Mouse (Mus musculus): ENCODE results near the gene Wdr38.
A peak's percentile ranks its signal among the peaks of the same experiment; 100 is the strongest.
"Not testable (repeated sequence)": the region's sequence is repeated elsewhere in the genome, so short reads cannot be mapped to it uniquely, and the experiment has no call there.

Wdr38 gene

GRCm38 (mm10) chr2:38999381-38999780, 2.1 kb downstream of the Wdr38 start:
- DNase-seq: no peak

- DNase-seq: no peak
These were observed 2.8 kb downstream of the Wdr38 start for GRCm38 (mm10) chr2:38999910-39000586.

- DNase-seq: no peak
These were observed 3.3 kb downstream of the Wdr38 start for GRCm38 (mm10) chr2:39000587-39000919.

GRCm38 (mm10) chr2:39001866-39002265, 4.6 kb downstream of the Wdr38 start:
- no peak for DNase-seq

GRCm38 (mm10) chr2:39003106-39003505, 5.8 kb downstream of the Wdr38 start:
- DNase-seq: no peak

- no peak for DNase-seq
These were observed 6.2 kb downstream of the Wdr38 start for GRCm38 (mm10) chr2:39003512-39003911.

GRCm38 (mm10) chr2:39004372-39004771, 7.1 kb downstream of the Wdr38 start:
- DNase-seq: no peak

- DNase-seq: peak; percentile 93
These were observed 7.7 kb downstream of the Wdr38 start, which contains the start of gene Arpc5l for GRCm38 (mm10) chr2:39004880-39005435. Gene Arpc5l, plus strand, starts transcription at chr2:39005348.

- no peak for DNase-seq
These were observed 8.4 kb downstream of the Wdr38 start, which contains the start of gene Rpl35 for GRCm38 (mm10) chr2:39005574-39006079. Gene Rpl35, minus strand, starts transcription at chr2:39005624.

GRCm38 (mm10) chr2:39006149-39006730, 9.0 kb downstream of the Wdr38 start:
- no peak for DNase-seq

- peak; percentile 93 for DNase-seq
These were observed 10.6 kb downstream of the Wdr38 start for GRCm38 (mm10) chr2:39007865-39008264.

- DNase-seq: peak; percentile 60
These were observed 11.1 kb downstream of the Wdr38 start for GRCm38 (mm10) chr2:39008350-39008851.

GRCm38 (mm10) chr2:39008954-39009365, 11.7 kb downstream of the Wdr38 start:
- no peak for DNase-seq

- not testable (repeated sequence) for DNase-seq
These were observed 12.9 kb downstream of the Wdr38 start for GRCm38 (mm10) chr2:39010144-39010543.

GRCm38 (mm10) chr2:39011264-39011663, 14.0 kb downstream of the Wdr38 start:
- DNase-seq: no peak

GRCm38 (mm10) chr2:39011971-39012370, 14.7 kb downstream of the Wdr38 start:
- DNase-seq: no peak

GRCm38 (mm10) chr2:39012768-39013279, 15.5 kb downstream of the Wdr38 start:
- no peak for DNase-seq

- no peak for DNase-seq
These were observed 19.3 kb downstream of the Wdr38 start for GRCm38 (mm10) chr2:39016581-39016980.

- DNase-seq: no peak
These were observed 22.7 kb downstream of the Wdr38 start for GRCm38 (mm10) chr2:39020004-39020403.

GRCm38 (mm10) chr2:39031611-39032010, 34.3 kb downstream of the Wdr38 start:
- peak; percentile 37 for DNase-seq

- DNase-seq: no peak
These were observed 42.9 kb downstream of the Wdr38 start for GRCm38 (mm10) chr2:39040215-39040614.

GRCm38 (mm10) chr2:39048515-39048914, 51.2 kb downstream of the Wdr38 start:
- DNase-seq: no peak
